Mouse (Mus musculus): Measurements from ENCODE around the gene Rab7.

Rab7 gene
- long read RNA-seq, experiment 1, transcript Rab7-205 (6 exons, 2,159 nt), result major isoform, 382 of 409 reads
- long read RNA-seq, experiment 1, partial matches to known transcripts, result 13 of 409 reads
- long read RNA-seq, experiment 1, other reads (novel, unspliced or antisense), result 14 of 409 reads
- long read RNA-seq, experiment 2, transcript Rab7-205 (6 exons, 2,159 nt), result major isoform, 401 of 433 reads
- long read RNA-seq, experiment 2, partial matches to known transcripts, result 5 of 433 reads
- long read RNA-seq, experiment 2, other reads (novel, unspliced or antisense), result 27 of 433 reads

DNA sequence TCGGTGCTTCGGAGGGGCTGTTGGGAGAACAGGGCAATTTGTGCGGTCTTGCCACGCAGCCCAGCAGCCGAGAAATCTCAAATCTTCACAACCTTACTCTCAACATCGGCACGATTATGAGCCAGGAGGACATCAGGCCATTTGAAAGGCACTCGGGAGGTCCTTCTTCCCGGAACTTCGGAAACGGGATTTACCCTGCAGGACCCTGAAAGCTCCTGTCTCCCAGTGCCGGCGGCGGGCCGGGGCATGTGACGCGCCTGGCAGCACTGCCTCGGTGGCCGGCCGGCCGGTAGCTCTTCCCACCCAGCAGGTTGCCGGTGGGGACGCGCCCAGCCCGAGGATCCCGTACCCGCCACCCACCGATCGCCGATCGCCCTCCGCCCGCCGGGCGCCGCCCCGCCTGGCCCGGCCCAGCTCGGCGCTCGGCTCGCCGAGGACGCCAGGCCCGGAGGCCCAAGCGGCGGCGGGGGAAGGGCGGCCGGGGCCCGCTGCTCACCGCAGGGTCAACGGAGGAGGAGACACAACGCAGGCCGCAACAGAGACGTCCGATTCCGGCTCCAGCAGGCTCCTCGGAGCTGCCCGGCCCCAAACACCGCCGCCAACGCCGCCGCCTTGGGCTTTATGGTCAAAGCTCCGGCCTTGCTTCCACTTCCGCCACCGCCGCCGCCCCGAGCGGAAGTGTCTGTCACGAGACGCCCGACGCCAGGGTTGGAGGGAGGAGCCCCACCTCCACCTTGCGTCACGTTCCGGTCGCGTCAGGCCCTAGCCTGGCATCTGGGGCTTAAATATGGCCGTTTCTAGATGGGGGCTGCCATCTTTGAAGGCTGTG is at the start of gene Rab7:
Gene Rab7, minus strand, starts transcription at position 694 of the 829 bp plus-strand sequence.
- intact Hi-C loops (cut with DNase I), result no loop called here

DNA sequence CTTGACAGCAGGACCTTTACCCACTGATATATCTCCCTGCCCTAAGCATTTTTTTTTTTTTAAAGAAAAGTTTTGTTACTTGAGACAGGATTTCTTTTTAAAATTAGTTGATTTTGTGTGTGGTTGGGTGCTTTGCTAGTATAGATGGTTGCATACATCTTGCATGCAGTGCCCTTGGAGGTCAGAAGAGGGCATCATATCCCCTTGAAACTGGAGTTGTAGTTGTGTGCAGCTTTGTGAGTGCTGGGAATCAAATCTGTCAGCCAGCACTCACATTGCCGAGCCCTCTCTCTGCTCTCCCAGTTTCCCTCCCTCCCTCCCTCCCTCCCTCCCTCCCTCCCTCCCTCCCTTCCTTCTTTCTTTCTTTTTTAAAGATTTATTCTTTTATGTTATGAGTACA is 43.9 kb upstream of the Rab7 start:
- intact Hi-C loops (cut with DNase I), result no loop called here

GRCm38 (mm10) chr6:88084278-88085151 is 39.4 kb upstream of the Rab7 start, which contains the start of gene Rpn1:
Gene Rpn1, plus strand, starts transcription at chr6:88084482.
- intact Hi-C loops (cut with DNase I), result no loop called here

DNA sequence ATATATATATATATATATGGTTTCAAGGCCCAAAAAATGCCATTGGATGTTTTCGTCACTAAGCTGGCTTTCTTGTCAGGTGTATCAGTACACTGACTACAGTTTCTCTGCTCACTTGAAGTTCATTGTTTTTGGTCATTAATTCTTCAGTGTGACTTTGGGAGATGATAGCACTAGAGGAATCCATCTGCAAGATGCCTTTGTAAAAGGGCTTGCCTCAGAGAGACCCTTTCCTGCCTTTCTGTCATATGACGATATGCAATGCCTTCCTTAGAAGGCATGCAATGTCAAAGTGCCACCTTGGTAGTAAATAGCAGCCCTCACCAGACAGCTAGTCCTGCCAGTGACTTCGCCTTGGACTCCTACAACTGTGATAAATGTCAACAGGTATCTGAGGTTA is 38.6 kb upstream of the Rab7 start:
- intact Hi-C loops (cut with DNase I), result no loop called here

GRCm38 (mm10) chr6:88083095-88083494 is 38.0 kb upstream of the Rab7 start:
- intact Hi-C loops (cut with DNase I), result no loop called here

- intact Hi-C loops (cut with DNase I), result loop anchor here (5.0 kb wide), 1 partner anchor 64 kb away; no protein-coding TSS in a partner anchor
Observed at GRCm38 (mm10) chr6:88075960-88076517, 31.0 kb upstream of the Rab7 start.

DNA sequence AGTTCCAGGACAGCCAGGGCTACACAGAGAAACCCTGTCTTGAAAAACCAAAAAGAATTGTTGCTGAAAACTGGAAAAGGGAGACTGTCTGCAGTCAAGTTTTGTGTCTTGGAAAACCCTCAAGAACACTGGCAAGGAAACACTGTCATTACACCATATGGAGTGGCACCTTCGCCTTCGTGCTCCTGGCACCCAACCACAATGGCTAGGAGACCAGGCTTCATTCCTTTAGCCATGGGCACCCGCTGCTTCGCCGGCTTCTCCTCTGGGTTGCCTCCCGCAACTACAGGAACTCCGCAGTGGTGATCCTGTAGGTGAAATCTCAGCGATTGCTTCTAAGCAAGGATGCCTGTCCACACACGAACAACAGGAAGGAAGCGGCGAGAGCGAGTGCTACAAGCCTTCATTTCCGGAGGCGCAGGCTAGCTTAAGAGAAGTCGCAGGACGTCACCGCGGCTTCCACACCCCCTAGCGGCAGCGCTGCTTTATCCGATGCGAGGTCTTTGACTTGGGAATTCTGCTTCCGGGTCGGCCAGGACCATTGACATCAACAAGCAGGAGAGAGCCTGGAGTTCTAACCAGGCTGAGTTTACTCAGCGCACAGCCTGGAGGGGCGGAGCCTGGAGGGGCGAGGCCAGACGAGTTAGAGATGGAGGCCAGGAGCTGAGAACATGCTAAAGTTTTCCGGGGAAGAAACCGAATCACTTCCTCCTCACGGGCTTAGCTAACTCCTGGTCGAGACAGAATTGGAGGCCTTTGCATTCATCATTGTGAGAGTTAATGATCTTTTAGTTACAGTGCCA is 29.9 kb upstream of the Rab7 start:
- intact Hi-C loops (cut with DNase I), result loop anchor here (5.0 kb wide), 1 partner anchor 63 kb away; no protein-coding TSS in a partner anchor

DNA sequence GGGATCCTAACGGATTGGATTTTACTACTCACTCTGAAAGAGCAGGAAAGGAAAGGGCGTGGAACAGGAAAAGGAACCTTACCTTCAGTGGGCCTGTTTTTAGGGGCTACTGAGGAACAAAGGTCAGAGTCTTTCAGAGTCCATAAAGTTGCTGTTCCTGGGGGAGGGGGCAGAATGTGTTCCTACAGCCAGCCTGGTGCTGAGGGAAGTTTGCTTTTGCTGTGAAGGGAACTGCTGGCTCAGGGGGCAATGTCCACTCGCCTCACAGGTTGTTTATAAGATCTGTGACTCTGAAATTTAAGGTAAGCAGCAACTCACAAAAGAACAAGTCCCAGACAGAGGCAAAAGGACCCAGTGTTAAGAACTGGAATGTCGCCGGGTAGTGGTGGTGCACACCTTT is 26.1 kb upstream of the Rab7 start:
- intact Hi-C loops (cut with DNase I), result no loop called here

DNA sequence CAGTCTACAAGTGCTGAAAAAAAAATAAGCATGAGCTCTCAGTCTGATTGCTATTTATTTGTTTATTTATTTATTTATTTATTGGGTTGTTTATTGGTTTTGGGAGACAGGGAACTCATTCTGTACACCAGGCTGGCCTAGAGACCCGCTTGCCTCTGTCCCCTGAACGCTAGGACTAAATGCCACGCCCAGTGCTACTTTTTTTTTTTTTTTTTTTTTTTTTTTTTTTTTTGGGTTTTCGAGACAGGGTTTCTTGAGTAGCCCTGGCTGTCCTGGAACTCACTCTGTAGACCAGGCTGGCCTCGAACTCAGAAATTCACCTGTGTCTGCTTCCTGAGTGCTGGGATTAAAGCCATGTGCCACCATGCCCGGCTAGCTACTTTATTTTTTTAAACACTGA is 25.4 kb upstream of the Rab7 start:
- intact Hi-C loops (cut with DNase I), result no loop called here

- intact Hi-C loops (cut with DNase I), result no loop called here
Observed at GRCm38 (mm10) chr6:88068739-88069138, 23.7 kb upstream of the Rab7 start.

GRCm38 (mm10) chr6:88067722-88068121 is 22.7 kb upstream of the Rab7 start:
- intact Hi-C loops (cut with DNase I), result no loop called here

GRCm38 (mm10) chr6:88065968-88066367 is 20.9 kb upstream of the Rab7 start:
- intact Hi-C loops (cut with DNase I), result no loop called here

- intact Hi-C loops (cut with DNase I), result no loop called here
Observed at GRCm38 (mm10) chr6:88065116-88065515, 20.0 kb upstream of the Rab7 start.

DNA sequence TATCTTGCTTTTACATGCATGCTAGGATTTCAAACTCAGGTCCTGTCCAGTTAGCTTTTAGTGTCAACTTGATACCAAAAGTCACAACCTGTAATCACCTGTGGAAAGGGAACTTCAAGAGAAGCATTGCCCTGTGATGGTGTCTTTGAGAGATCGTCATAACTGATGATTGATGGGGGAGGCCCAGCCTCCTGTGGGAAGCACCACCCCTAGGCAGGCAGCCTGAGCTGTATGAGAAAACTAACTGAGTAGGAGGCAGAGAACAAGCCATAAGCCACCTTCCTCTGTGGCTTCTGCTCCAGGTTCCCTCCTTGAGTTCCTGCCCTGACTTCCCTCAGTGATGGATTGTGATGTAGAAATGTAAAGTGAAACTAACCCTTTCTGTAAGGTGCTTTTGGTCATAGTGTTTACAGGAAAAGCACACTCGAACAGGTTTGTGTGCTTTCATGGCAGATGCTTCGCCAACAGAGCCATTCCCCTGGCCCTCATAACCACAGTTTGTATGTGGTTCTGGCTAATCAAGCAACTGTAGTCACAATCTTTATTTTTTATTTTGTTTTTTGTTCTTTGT is 19.1 kb upstream of the Rab7 start:
- intact Hi-C loops (cut with DNase I), result no loop called here

GRCm38 (mm10) chr6:88062398-88062797 is 17.3 kb upstream of the Rab7 start:
- intact Hi-C loops (cut with DNase I), result no loop called here

GRCm38 (mm10) chr6:88061406-88061805 is 16.3 kb upstream of the Rab7 start:
- intact Hi-C loops (cut with DNase I), result no loop called here

- intact Hi-C loops (cut with DNase I), result no loop called here
Observed at GRCm38 (mm10) chr6:88060602-88061001, 15.5 kb upstream of the Rab7 start.

GRCm38 (mm10) chr6:88059903-88060302 is 14.8 kb upstream of the Rab7 start:
- intact Hi-C loops (cut with DNase I), result no loop called here

DNA sequence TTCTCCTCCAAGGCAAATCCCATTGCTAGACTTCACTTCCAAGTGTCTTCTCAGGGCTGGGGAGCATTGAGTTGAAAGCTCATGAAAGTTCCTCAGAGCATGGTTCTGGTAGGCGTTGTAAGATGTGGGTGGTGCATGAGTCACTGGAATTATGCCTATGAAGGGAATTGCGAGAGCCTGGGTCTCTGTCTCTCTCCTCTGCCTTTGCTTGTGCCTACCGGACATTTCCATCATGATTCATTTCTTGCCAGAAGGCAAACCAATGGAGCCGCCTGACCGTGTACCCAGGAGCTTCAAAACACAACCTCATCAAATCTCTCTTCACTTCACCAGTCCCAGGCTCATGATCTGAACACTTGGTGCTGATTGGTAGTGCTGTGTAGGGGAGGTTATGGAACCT is 11.8 kb upstream of the Rab7 start:
- intact Hi-C loops (cut with DNase I), result no loop called here

- intact Hi-C loops (cut with DNase I), result no loop called here
Observed at GRCm38 (mm10) chr6:88055663-88056062, 10.6 kb upstream of the Rab7 start.
